8 mouse cellular contexts compared by ENCODE assay signal in genomic region chr2:126673317-126674242, GRCm38 (mm10). TPM values are rescaled to one million over a fixed set of nuclear protein-coding genes. Genes with fewer than 3 reads are reported as not detected.
DNase-seq lines count a peak whose midpoint lies in the region; ATAC-seq and TF ChIP-seq lines count a peak whose summit lies in the region.

No protein-coding gene starts in this region.

- no peak for TF ChIP-seq POLR2A in cerebellum, adult 2 months (IDR thresholded peaks at IDR 0.05; ENCODE audit: borderline replicate concordance, insufficient read depth, low read length)
- no peak for TF ChIP-seq POLR2A in testis, adult 2 months (IDR thresholded peaks at IDR 0.05; ENCODE audit: control insufficient read depth, low read depth, low read length)

- TF ChIP-seq CTCF in cerebellum, adult 2 months (IDR thresholded peaks at IDR 0.05; ENCODE audit: borderline replicate concordance, insufficient read depth, low read depth, low read length): no peak
- TF ChIP-seq CTCF in testis, adult 2 months (IDR thresholded peaks at IDR 0.05; ENCODE audit: control insufficient read depth, insufficient read depth, insufficient replicate concordance, low read depth, low read length): no peak

- peak overlapping the region; percentile 73 for H3K4me2 ChIP-seq in intestine, embryonic 16.5 days (ENCODE audit: low read depth, low read length)
- peak overlapping the region; percentile 86 for H3K4me2 ChIP-seq in neural tube, embryonic 14.5 days (ENCODE audit: low read depth, low read length)

- WGBS in cerebellum, adult 2 months: 37% methylated on average over 13 of the region's 13 CpGs
- 56% methylated on average over 13 of the region's 13 CpGs for WGBS in intestine, embryonic 16.5 days
- WGBS in neural tube, embryonic 14.5 days: 71% methylated on average over 13 of the region's 13 CpGs

- peak overlapping the region; percentile 99 for H3K9ac ChIP-seq in intestine, embryonic 16.5 days (ENCODE audit: low read depth, low read length)
- H3K9ac ChIP-seq in neural tube, embryonic 14.5 days (replicated peaks; ENCODE audit: low read depth, low read length): peak overlapping the region; percentile 98

- peak overlapping the region; percentile 78 for H3K4me3 ChIP-seq in cerebellum, adult 2 months (replicated peaks; ENCODE audit: insufficient read depth, low read depth, low read length)
- peak overlapping the region; percentile 59 for H3K4me3 ChIP-seq in testis, adult 2 months (ENCODE audit: control insufficient read depth, low read depth, low read length)
- peak overlapping the region; percentile 97 for H3K4me3 ChIP-seq in intestine, embryonic 16.5 days (ENCODE audit: low read length)
- H3K4me3 ChIP-seq in neural tube, embryonic 14.5 days (ENCODE audit: low read depth, low read length): peak overlapping the region; percentile 90

- H3K4me1 ChIP-seq in cerebellum, adult 2 months (ENCODE audit: control insufficient read depth, insufficient read depth, low read length): peaks cover 3% of the 10 kb centered on the region; the same call in 1 of the 2 replicates
- H3K4me1 ChIP-seq in testis, adult 2 months (ENCODE audit: control insufficient read depth, insufficient read depth, low read length): peaks cover 2% of the 10 kb centered on the region
- H3K4me1 ChIP-seq in intestine, embryonic 16.5 days (ENCODE audit: control insufficient read depth, insufficient read depth, low read length): peaks cover 22% of the 10 kb centered on the region
- H3K4me1 ChIP-seq in neural tube, embryonic 14.5 days (ENCODE audit: control insufficient read depth, insufficient read depth, low read length): peaks cover 32% of the 10 kb centered on the region

- intact Hi-C loops in gastrocnemius, postnatal 14 days (cut with DNase I; ENCODE audit: low total_unique reads): no loop called here

- no peaks in the 10 kb centered on the region for H3K27me3 ChIP-seq in cerebellum, adult 2 months (ENCODE audit: control insufficient read depth, insufficient read depth, low read length)
- H3K27me3 ChIP-seq in testis, adult 2 months (ENCODE audit: control insufficient read depth, insufficient read depth, low read length): no peaks in the 10 kb centered on the region
- no peaks in the 10 kb centered on the region for H3K27me3 ChIP-seq in intestine, embryonic 16.5 days (replicated peaks; ENCODE audit: control insufficient read depth, insufficient read depth, low read length)
- H3K27me3 ChIP-seq in neural tube, embryonic 14.5 days (ENCODE audit: control insufficient read depth, insufficient read depth, low read length): no peaks in the 10 kb centered on the region; the same call in 1 of the 2 replicates

- ATAC-seq in intestine, embryonic 16.5 days: no peak
- no peak for ATAC-seq in neural tube, embryonic 14.5 days (ENCODE audit: low read depth)

- no peaks in the 10 kb centered on the region for H3K36me3 ChIP-seq in testis, adult 2 months (ENCODE audit: control insufficient read depth, insufficient read depth, low read length)
- no peaks in the 10 kb centered on the region for H3K36me3 ChIP-seq in intestine, embryonic 16.5 days (ENCODE audit: control insufficient read depth, insufficient read depth, low read length)
- no peaks in the 10 kb centered on the region for H3K36me3 ChIP-seq in neural tube, embryonic 14.5 days (ENCODE audit: control insufficient read depth, insufficient read depth, low read length)

- no peak overlapping the region for H3K27ac ChIP-seq in cerebellum, adult 2 months (ENCODE audit: insufficient read depth, low read length)
- H3K27ac ChIP-seq in testis, adult 2 months (ENCODE audit: control insufficient read depth, insufficient read depth, low read depth, low read length): peak overlapping the region; percentile 97; the same call in 1 of the 2 replicates
- H3K27ac ChIP-seq in intestine, embryonic 16.5 days (ENCODE audit: low read length): peak overlapping the region; percentile 100
- no peak overlapping the region for H3K27ac ChIP-seq in neural tube, embryonic 14.5 days (ENCODE audit: low read depth, low read length)

- H3K9me3 ChIP-seq in intestine, embryonic 16.5 days (ENCODE audit: control insufficient read depth, low read length): no peaks in the 10 kb centered on the region
- H3K9me3 ChIP-seq in neural tube, embryonic 14.5 days (ENCODE audit: control insufficient read depth, low read length): no peaks in the 10 kb centered on the region

- DNase-seq in cerebellum, adult 2 months: no peak
- no peak for DNase-seq in cerebellum, adult 9-11 months
- no peak for DNase-seq in testis, postnatal 14 days (ENCODE audit: low spot score)
- no peak for DNase-seq in gastrocnemius, postnatal 14 days
- DNase-seq in adrenal gland, adult 8-10 months: no peak

RNA-seq across cellular contexts. Expression of gene Gabpb1, which starts 2.6 kb away (rescaled TPM):
- 21.8 and 23.7 TPM in 2 replicates for polyA plus RNA-seq in cerebellum, adult 2 months (2012; rRNA removed)
- 21.7 and 24.5 TPM in 2 replicates for polyA plus RNA-seq in testis, adult 2 months (2012; rRNA removed)
- 31.5 and 33.1 TPM in 2 replicates for polyA plus RNA-seq in intestine, embryonic 16.5 days (2015; fragmentation: Nextera tagmentation; extraction: Ambion mirVana)
- polyA plus RNA-seq in neural tube, embryonic 14.5 days (2014; fragmentation: Nextera tagmentation; extraction: Ambion mirVana): 39.1 and 47.4 TPM in 2 replicates
- total RNA-seq in gastrocnemius, postnatal 14 days (2021): 1 to 10 TPM; 7.4 to 8.8 TPM
- total RNA-seq in adrenal gland, adult 8-10 months (2022): 10 to 100 TPM; 16.4 to 21.1 (median 18.6) TPM

RNA-seq across cellular contexts. Expression of gene Usp8, which starts 33.5 kb away (rescaled TPM):
- 54.6 and 54.7 TPM in 2 replicates for polyA plus RNA-seq in cerebellum, adult 2 months (2012; rRNA removed)
- polyA plus RNA-seq in testis, adult 2 months (2012; rRNA removed): 103 and 108 TPM in 2 replicates
- polyA plus RNA-seq in intestine, embryonic 16.5 days (2015; fragmentation: Nextera tagmentation; extraction: Ambion mirVana): 33.2 and 33.6 TPM in 2 replicates
- 28.7 and 39.3 TPM in 2 replicates for polyA plus RNA-seq in neural tube, embryonic 14.5 days (2014; fragmentation: Nextera tagmentation; extraction: Ambion mirVana)
- total RNA-seq in gastrocnemius, postnatal 14 days (2021): 10 to 100 TPM; 16.2 to 18.0 TPM
- 10 to 100 TPM; 67.9 to 76.5 (median 75.1) TPM for total RNA-seq in adrenal gland, adult 8-10 months (2022)

RNA-seq across cellular contexts. Expression of gene Hdc, which starts 54.5 kb away (rescaled TPM):
- 6.6 and 7.0 TPM in 2 replicates for polyA plus RNA-seq in cerebellum, adult 2 months (2012; rRNA removed)
- polyA plus RNA-seq in testis, adult 2 months (2012; rRNA removed): 22.3 and 23.7 TPM in 2 replicates
- 2.9 and 3.5 TPM in 2 replicates for polyA plus RNA-seq in intestine, embryonic 16.5 days (2015; fragmentation: Nextera tagmentation; extraction: Ambion mirVana)
- 0.24 and 0.31 TPM in 2 replicates for polyA plus RNA-seq in neural tube, embryonic 14.5 days (2014; fragmentation: Nextera tagmentation; extraction: Ambion mirVana)
- total RNA-seq in gastrocnemius, postnatal 14 days (2021): 1 to 10 TPM in 1 of 2 experiments, under 1 TPM in 1; 0.37 to 1.5 TPM
- 10 to 100 TPM in 2 of 4 experiments, 1 to 10 TPM in 2; 4.6 to 26.8 (median 8.9) TPM for total RNA-seq in adrenal gland, adult 8-10 months (2022)

Comparison
In these comparisons a context has a peak if more than half of its experiments do, and no peak if none do; other contexts are left out.
1. H3K27ac ChIP-seq: peak in testis, adult 2 months (single experiment) and intestine, embryonic 16.5 days (single experiment); none in cerebellum, adult 2 months (single experiment) and neural tube, embryonic 14.5 days (single experiment).
2. Peak in every context shown above with its lines, with median percentiles within 50 percentile points of each other: H3K4me3 ChIP-seq.